In genomic region chr2:65449126-65449828, GRCm38 (mm10) we compare ENCODE assay signal across 13 mouse cellular contexts.
"Had no signal": no experiment of that assay in that cellular context is flagged by ENCODE, and none has a peak within 500 bp of the region (broad histone marks: within the 10 kb centered on the region; RNA-seq: fewer than 3 reads in every experiment).

No protein-coding gene starts in this region.

- ATAC-seq: midbrain, embryonic 16.5 days had no signal

- H3K27ac ChIP-seq: midbrain, embryonic 10.5 days; midbrain, embryonic 12.5 days; neural tube, embryonic 12.5 days had no signal

- H3K36me3 ChIP-seq: midbrain, embryonic 10.5 days; midbrain, embryonic 12.5 days; neural tube, embryonic 12.5 days had no signal

- H3K4me3 ChIP-seq: midbrain, embryonic 10.5 days; midbrain, embryonic 12.5 days; neural tube, embryonic 12.5 days had no signal

- H3K27me3 ChIP-seq: midbrain, embryonic 12.5 days; neural tube, embryonic 12.5 days had no signal

- H3K4me1 ChIP-seq: midbrain, embryonic 12.5 days; neural tube, embryonic 12.5 days had no signal

- H3K9me3 ChIP-seq: midbrain, embryonic 10.5 days; midbrain, embryonic 12.5 days; neural tube, embryonic 12.5 days had no signal

- H3K4me2 ChIP-seq: lung, embryonic 14.5 days; midbrain, embryonic 12.5 days; neural tube, embryonic 12.5 days had no signal

- H3K9ac ChIP-seq: lung, embryonic 14.5 days; midbrain, embryonic 12.5 days; neural tube, embryonic 12.5 days had no signal

- DNase-seq: lung, adult 18-20 months; lung, embryonic 14.5 days; lung, postnatal 10 days; lung, postnatal 4 days; midbrain, embryonic 14.5 days; right cerebral cortex, postnatal 14 days; thymus, adult 18-20 months; thymus, postnatal 14 days; thymus, postnatal 36 days had no signal
